Mouse (Mus musculus) kidney, adult 11 months (tissue): Measurements from ENCODE around the gene Nckap5.
A peak's percentile ranks its signal among the peaks of the same experiment; 100 is the strongest.

Experiments
- DNase-seq: peaks from one replicate; pipeline ENCODE4 v3.0.0; 2022

The Nckap5 gene

GRCm38 (mm10) chr1:126457739-126458138 lies 372.9 kb downstream of the Nckap5 start:
- no peak for DNase-seq

- no peak for DNase-seq
These were observed 376.0 kb downstream of the Nckap5 start for GRCm38 (mm10) chr1:126454504-126455173.

- no peak for DNase-seq
These were observed 379.1 kb downstream of the Nckap5 start for GRCm38 (mm10) chr1:126451472-126451871.

- DNase-seq = no peak
These were observed 381.2 kb downstream of the Nckap5 start for GRCm38 (mm10) chr1:126449424-126449823.

- no peak for DNase-seq
These were observed 386.7 kb downstream of the Nckap5 start for GRCm38 (mm10) chr1:126443890-126444289.

- no peak for DNase-seq
These were observed 387.9 kb downstream of the Nckap5 start for GRCm38 (mm10) chr1:126442723-126443122.

GRCm38 (mm10) chr1:126438000-126438572 lies 392.5 kb downstream of the Nckap5 start:
- no peak for DNase-seq

GRCm38 (mm10) chr1:126436937-126437667 lies 393.5 kb downstream of the Nckap5 start:
- DNase-seq = no peak

- no peak for DNase-seq
These were observed 398.3 kb downstream of the Nckap5 start for GRCm38 (mm10) chr1:126432285-126432684.

GRCm38 (mm10) chr1:126431594-126431993 lies 399.0 kb downstream of the Nckap5 start:
- peak; percentile 12 for DNase-seq

GRCm38 (mm10) chr1:126411426-126411825 lies 419.2 kb downstream of the Nckap5 start:
- DNase-seq = no peak

GRCm38 (mm10) chr1:126407886-126408285 lies 422.7 kb downstream of the Nckap5 start:
- DNase-seq = peak; percentile 12

GRCm38 (mm10) chr1:126405543-126405942 lies 425.1 kb downstream of the Nckap5 start:
- no peak for DNase-seq

GRCm38 (mm10) chr1:126403970-126404369 lies 426.6 kb downstream of the Nckap5 start:
- DNase-seq = no peak

GRCm38 (mm10) chr1:126391204-126391603 lies 439.4 kb downstream of the Nckap5 start:
- DNase-seq = no peak

GRCm38 (mm10) chr1:126377339-126377980 lies 453.1 kb downstream of the Nckap5 start:
- no peak for DNase-seq

GRCm38 (mm10) chr1:126366736-126367135 lies 463.9 kb downstream of the Nckap5 start:
- DNase-seq = no peak

GRCm38 (mm10) chr1:126364556-126364955 lies 466.0 kb downstream of the Nckap5 start:
- DNase-seq = no peak

GRCm38 (mm10) chr1:126360531-126361220 lies 469.9 kb downstream of the Nckap5 start:
- DNase-seq = no peak

GRCm38 (mm10) chr1:126360111-126360510 lies 470.5 kb downstream of the Nckap5 start:
- no peak for DNase-seq

- no peak for DNase-seq
These were observed 488.8 kb downstream of the Nckap5 start for GRCm38 (mm10) chr1:126341806-126342205.

GRCm38 (mm10) chr1:126339250-126339649 lies 491.3 kb downstream of the Nckap5 start:
- DNase-seq = no peak

- no peak for DNase-seq
These were observed 496.4 kb downstream of the Nckap5 start for GRCm38 (mm10) chr1:126334202-126334601.
